Mouse (Mus musculus): Measurements from ENCODE around the gene Lhfpl3. TPM values are rescaled to one million over a fixed set of nuclear protein-coding genes. Genes with fewer than 3 reads are reported as not detected.

The Lhfpl3 gene
- polyA plus RNA-seq, 1 experiment from 2014 or later: 1.3 TPM

DNA sequence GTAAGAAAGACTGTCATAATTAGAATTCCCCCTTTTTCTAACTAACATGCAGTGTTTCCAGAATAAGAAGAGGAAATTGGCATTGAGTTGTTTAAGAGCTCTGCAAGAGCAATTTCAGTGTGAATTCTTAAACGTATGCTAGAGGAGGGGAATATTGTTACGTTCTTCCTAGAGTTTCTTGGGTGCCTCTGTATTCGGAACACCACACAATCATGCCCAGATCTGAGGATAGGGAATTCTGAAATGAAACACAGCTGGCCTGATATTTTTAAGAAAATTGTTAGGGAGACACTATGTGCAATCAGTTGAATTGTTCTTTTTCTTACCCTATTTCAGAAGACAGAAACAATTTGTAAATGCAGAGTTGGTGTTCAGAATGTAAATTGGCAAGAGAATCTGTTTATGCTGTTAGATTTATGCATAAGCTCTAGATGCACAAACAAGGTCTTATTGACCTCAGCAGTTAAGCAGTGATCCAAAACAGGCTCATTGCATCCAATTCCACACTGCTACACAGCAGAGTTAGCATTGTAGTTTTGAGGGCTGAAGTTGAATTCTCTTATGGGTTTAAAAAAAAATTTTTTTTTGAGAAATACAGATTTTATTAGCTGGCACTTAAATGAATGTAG lies 84.1 kb downstream of the Lhfpl3 start:
- no peaks in the 10 kb centered on the region for H3K36me3 ChIP-seq (ENCODE audit: control insufficient read depth, insufficient read depth, low read length)
- H3K9me3 ChIP-seq (ENCODE audit: control insufficient read depth, low read length): no peaks in the 10 kb centered on the region
- no peaks in the 10 kb centered on the region for H3K27me3 ChIP-seq (ENCODE audit: control insufficient read depth, insufficient read depth, low read length)
- H3K4me1 ChIP-seq (ENCODE audit: control insufficient read depth, insufficient read depth, low read length): no peaks in the 10 kb centered on the region
- ATAC-seq (ENCODE audit: low FRiP score) (no peak), DNase-seq (ENCODE audit: low spot score, missing footprints) (no peak)
- no peak overlapping the region for H3K4me3 ChIP-seq (ENCODE audit: low read depth, low read length)
- H3K4me2 ChIP-seq: no peak overlapping the region
- no peak overlapping the region for H3K9ac ChIP-seq (ENCODE audit: low read length)
- WGBS: 87% methylated on average over 3 of the region's 3 CpGs
- no peak overlapping the region for H3K27ac ChIP-seq (ENCODE audit: low read depth, low read length)

DNA sequence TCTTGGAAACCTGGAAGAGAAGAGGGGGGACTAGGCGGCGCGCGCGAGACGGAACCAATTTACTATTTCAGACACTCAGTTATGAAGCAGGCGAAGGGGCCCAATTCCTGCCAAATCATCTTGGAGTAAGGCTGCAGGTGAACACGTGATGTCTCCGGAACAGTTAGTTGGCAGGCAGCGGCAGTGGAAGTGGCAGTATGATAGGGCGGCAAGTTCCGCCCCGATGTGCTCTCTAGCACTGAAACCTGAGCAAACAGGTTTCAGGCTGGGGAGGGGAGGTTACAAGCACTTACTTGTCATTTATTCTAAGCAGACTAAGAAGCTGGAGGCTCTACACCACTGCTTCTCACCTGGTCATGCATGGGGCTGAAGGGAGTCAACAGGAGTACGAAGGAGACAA lies 105.7 kb downstream of the Lhfpl3 start:
- Histone ChIP-seq H3K9me3 (ENCODE audit: control insufficient read depth, low read length) (no peaks in the 10 kb centered on the region), H3K4me2 (no peak overlapping the region), H3K27ac (ENCODE audit: low read depth, low read length) (no peak overlapping the region), H3K27me3 (ENCODE audit: control insufficient read depth, insufficient read depth, low read length) (no peaks in the 10 kb centered on the region), H3K4me1 (ENCODE audit: control insufficient read depth, insufficient read depth, low read length) (no peaks in the 10 kb centered on the region), H3K36me3 (ENCODE audit: control insufficient read depth, insufficient read depth, low read length) (no peaks in the 10 kb centered on the region), H3K9ac (ENCODE audit: low read length) (no peak overlapping the region), H3K4me3 (ENCODE audit: low read depth, low read length) (no peak overlapping the region)
- ATAC-seq (ENCODE audit: low FRiP score): no peak
- 67% methylated on average over 14 of the region's 14 CpGs for WGBS
- DNase-seq (ENCODE audit: low spot score, missing footprints): no peak

DNA sequence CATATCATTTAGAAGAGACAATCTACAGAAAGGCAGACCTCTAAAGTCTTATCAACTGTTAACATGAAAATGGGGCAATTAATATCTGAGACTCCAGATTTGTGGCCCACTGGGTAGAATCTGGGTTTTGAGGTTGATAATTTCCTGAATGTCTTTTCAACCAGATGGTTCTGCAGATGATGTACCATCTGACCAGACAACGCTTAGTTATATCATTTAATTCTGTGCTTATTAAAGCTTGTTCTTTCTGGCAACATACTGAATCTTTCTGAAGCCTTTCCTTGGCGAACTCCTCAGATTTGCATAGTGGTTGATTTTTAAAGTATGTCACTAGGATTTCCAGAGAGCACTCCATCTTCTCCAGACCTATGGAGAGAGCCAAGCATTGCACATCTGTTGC lies 107.6 kb downstream of the Lhfpl3 start:
- ATAC-seq (ENCODE audit: low FRiP score): no peak
- Histone ChIP-seq H3K9ac (ENCODE audit: low read length) (no peak overlapping the region), H3K4me1 (ENCODE audit: control insufficient read depth, insufficient read depth, low read length) (no peaks in the 10 kb centered on the region), H3K4me2 (no peak overlapping the region), H3K9me3 (ENCODE audit: control insufficient read depth, low read length) (no peaks in the 10 kb centered on the region), H3K27me3 (ENCODE audit: control insufficient read depth, insufficient read depth, low read length) (no peaks in the 10 kb centered on the region), H3K36me3 (ENCODE audit: control insufficient read depth, insufficient read depth, low read length) (no peaks in the 10 kb centered on the region), H3K4me3 (ENCODE audit: low read depth, low read length) (no peak overlapping the region), H3K27ac (ENCODE audit: low read depth, low read length) (no peak overlapping the region)
- DNase-seq (ENCODE audit: low spot score, missing footprints): no peak
- WGBS: 83% methylated on average over 2 of the region's 2 CpGs

DNA sequence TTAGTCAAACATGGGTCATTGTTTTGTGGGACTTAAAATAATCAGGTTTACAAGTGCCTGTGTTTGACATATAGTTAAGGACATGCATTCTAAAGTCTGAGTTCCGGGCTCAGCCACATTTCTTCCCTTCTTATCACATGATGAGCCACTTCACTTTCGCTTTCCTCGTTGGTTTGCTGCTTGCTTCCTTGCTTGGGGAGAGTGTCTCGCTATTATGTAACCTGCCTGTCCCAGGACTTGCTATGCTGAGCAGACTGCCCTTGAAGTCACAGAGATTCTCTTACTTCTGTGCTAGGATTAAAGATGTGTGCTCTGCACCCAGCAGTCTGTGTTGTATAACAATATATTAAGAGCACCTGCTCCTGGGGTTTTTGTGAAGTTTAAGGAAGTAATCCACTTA lies 110.6 kb downstream of the Lhfpl3 start:
- H3K27ac ChIP-seq (ENCODE audit: low read depth, low read length): no peak overlapping the region
- H3K4me3 ChIP-seq (ENCODE audit: low read depth, low read length): no peak overlapping the region
- no peak for ATAC-seq (ENCODE audit: low FRiP score)
- WGBS: 84% methylated on average over 4 of the region's 4 CpGs
- H3K9ac ChIP-seq (ENCODE audit: low read length): no peak overlapping the region
- H3K4me2 ChIP-seq: no peak overlapping the region
- no peaks in the 10 kb centered on the region for H3K36me3 ChIP-seq (ENCODE audit: control insufficient read depth, insufficient read depth, low read length)
- no peaks in the 10 kb centered on the region for H3K27me3 ChIP-seq (ENCODE audit: control insufficient read depth, insufficient read depth, low read length)
- no peaks in the 10 kb centered on the region for H3K4me1 ChIP-seq (ENCODE audit: control insufficient read depth, insufficient read depth, low read length)
- no peak for DNase-seq (ENCODE audit: low spot score, missing footprints)
- H3K9me3 ChIP-seq (ENCODE audit: control insufficient read depth, low read length): no peaks in the 10 kb centered on the region

DNA sequence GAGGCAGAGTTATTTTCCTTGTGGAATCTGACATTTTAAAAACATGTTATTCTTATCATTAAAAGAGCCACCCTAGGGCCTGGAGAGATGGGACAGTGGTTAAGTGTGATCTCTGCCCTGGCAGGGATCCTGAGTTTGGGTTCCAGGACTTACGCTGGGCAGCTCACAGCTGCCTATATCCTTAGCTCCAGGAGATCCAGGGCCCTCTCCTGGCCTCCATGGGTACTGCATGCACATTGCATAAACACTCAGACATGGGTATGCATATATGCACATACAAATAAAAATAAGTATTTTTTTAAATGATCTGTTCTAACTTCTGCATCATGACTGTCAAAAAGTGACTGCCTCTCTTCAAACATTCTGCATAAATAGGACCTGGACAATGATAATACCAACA lies 115.5 kb downstream of the Lhfpl3 start:
- no peak for DNase-seq (ENCODE audit: low spot score, missing footprints)
- no peaks in the 10 kb centered on the region for H3K4me1 ChIP-seq (ENCODE audit: control insufficient read depth, insufficient read depth, low read length)
- 52% methylated on average over 1 of the region's 1 CpGs for WGBS
- H3K27ac ChIP-seq (ENCODE audit: low read depth, low read length): no peak overlapping the region
- H3K4me3 ChIP-seq (ENCODE audit: low read depth, low read length): no peak overlapping the region
- H3K4me2 ChIP-seq: no peak overlapping the region
- H3K9ac ChIP-seq (ENCODE audit: low read length): no peak overlapping the region
- no peaks in the 10 kb centered on the region for H3K27me3 ChIP-seq (ENCODE audit: control insufficient read depth, insufficient read depth, low read length)
- H3K9me3 ChIP-seq (ENCODE audit: control insufficient read depth, low read length): no peaks in the 10 kb centered on the region
- no peaks in the 10 kb centered on the region for H3K36me3 ChIP-seq (ENCODE audit: control insufficient read depth, insufficient read depth, low read length)
- no peak for ATAC-seq (ENCODE audit: low FRiP score)

DNA sequence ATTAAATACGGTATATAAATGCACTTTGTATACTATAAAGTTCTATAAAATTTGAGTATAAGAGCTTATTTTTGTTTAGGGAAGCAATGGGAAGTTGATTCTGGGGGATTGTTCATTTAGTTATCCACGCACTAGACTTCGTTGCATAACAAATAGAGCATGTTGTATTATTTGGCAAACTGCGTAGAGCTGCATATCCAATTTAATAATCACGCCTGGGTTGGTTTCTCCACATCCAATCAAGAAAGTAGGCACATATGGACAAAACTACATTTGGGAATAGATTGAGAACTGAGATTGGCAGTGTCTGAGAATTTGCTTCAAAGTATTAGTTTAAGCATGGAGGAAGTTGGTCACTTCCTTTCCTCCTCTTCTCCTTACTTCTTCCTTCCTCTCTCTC lies 123.2 kb downstream of the Lhfpl3 start:
- no peaks in the 10 kb centered on the region for H3K36me3 ChIP-seq (ENCODE audit: control insufficient read depth, insufficient read depth, low read length)
- DNase-seq (ENCODE audit: low spot score, missing footprints) (no peak), ATAC-seq (ENCODE audit: low FRiP score) (no peak)
- no peak overlapping the region for H3K4me3 ChIP-seq (ENCODE audit: low read depth, low read length)
- no peaks in the 10 kb centered on the region for H3K4me1 ChIP-seq (ENCODE audit: control insufficient read depth, insufficient read depth, low read length)
- 94% methylated on average over 5 of the region's 5 CpGs for WGBS
- H3K27me3 ChIP-seq (ENCODE audit: control insufficient read depth, insufficient read depth, low read length): no peaks in the 10 kb centered on the region
- H3K4me2 ChIP-seq: no peak overlapping the region
- no peaks in the 10 kb centered on the region for H3K9me3 ChIP-seq (ENCODE audit: control insufficient read depth, low read length)
- no peak overlapping the region for H3K9ac ChIP-seq (ENCODE audit: low read length)
- H3K27ac ChIP-seq (ENCODE audit: low read depth, low read length): no peak overlapping the region

DNA sequence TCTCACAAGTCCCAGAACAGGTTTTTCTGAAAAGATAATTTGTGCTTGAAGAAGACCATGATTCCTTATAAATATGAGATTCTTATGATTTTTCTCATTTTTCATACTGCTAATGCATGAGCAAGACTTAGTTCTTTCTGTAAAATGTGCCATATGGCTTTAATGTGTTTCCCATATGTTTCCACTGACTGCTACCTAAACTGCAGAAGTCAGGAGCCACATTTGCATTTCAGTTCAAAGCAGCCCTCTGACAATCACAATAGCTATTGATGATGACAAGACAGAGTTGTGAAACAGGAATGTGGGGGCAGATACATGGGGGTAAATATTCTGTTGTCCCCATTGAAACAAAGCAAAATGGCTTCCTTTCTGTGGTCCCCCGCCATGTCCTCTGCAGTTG lies 126.6 kb downstream of the Lhfpl3 start:
- no peak overlapping the region for H3K27ac ChIP-seq (ENCODE audit: low read depth, low read length)
- H3K9ac ChIP-seq (ENCODE audit: low read length): no peak overlapping the region
- DNase-seq (ENCODE audit: low spot score, missing footprints) (no peak), ATAC-seq (ENCODE audit: low FRiP score) (no peak)
- H3K27me3 ChIP-seq (ENCODE audit: control insufficient read depth, insufficient read depth, low read length): no peaks in the 10 kb centered on the region
- H3K36me3 ChIP-seq (ENCODE audit: control insufficient read depth, insufficient read depth, low read length): no peaks in the 10 kb centered on the region
- WGBS: 70% methylated on average over 1 of the region's 1 CpGs
- no peak overlapping the region for H3K4me2 ChIP-seq
- H3K4me3 ChIP-seq (ENCODE audit: low read depth, low read length): no peak overlapping the region
- no peaks in the 10 kb centered on the region for H3K4me1 ChIP-seq (ENCODE audit: control insufficient read depth, insufficient read depth, low read length)
- H3K9me3 ChIP-seq (ENCODE audit: control insufficient read depth, low read length): no peaks in the 10 kb centered on the region

DNA sequence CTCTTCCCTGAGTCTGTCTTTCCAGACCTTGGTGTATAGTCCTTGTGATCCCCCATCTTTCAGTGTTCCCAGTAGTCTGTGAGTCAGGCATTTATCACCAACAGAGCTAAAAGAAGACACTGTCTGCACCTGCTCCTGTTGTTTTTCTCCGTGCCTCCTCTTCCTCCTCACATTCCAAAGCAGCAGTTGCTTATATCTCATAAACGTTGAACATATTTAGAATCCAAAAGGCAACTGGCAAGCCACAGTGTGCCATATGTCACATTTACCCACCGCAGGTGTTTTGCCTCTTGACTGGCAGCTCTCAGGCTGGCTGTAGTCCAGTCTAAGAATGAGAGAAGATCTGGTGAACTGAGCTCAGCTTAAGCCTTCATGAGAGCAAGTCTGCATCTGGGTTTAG lies 142.5 kb downstream of the Lhfpl3 start:
- ATAC-seq (ENCODE audit: low FRiP score) (no peak), DNase-seq (ENCODE audit: low spot score, missing footprints) (no peak)
- Histone ChIP-seq H3K27ac (ENCODE audit: low read depth, low read length) (no peak overlapping the region), H3K9me3 (ENCODE audit: control insufficient read depth, low read length) (no peaks in the 10 kb centered on the region), H3K4me2 (no peak overlapping the region), H3K36me3 (ENCODE audit: control insufficient read depth, insufficient read depth, low read length) (no peaks in the 10 kb centered on the region), H3K4me1 (ENCODE audit: control insufficient read depth, insufficient read depth, low read length) (no peaks in the 10 kb centered on the region), H3K4me3 (ENCODE audit: low read depth, low read length) (no peak overlapping the region), H3K27me3 (ENCODE audit: control insufficient read depth, insufficient read depth, low read length) (no peaks in the 10 kb centered on the region), H3K9ac (ENCODE audit: low read length) (no peak overlapping the region)
- 89% methylated on average over 3 of the region's 3 CpGs for WGBS

DNA sequence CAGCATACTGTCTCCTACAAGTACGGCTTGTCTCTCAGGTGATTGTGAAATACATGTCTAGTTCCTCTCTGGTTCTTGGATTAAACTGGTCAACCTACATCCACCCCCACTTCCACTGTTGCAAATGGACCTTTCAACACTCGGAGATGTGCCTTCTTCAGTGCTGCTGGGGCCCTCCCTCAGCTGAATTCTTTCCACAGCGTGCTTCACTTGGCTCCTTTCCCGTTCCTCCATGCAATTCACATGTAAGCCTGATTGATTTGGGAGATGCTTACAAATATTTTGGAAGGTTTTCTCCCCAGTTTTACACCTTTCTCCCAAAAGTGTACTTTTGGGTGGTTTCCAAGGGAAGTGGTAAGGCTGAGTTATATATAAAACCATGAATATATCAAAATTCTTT lies 143.6 kb downstream of the Lhfpl3 start:
- Histone ChIP-seq H3K27me3 (ENCODE audit: control insufficient read depth, insufficient read depth, low read length) (no peaks in the 10 kb centered on the region), H3K9me3 (ENCODE audit: control insufficient read depth, low read length) (no peaks in the 10 kb centered on the region), H3K27ac (ENCODE audit: low read depth, low read length) (no peak overlapping the region), H3K9ac (ENCODE audit: low read length) (no peak overlapping the region), H3K36me3 (ENCODE audit: control insufficient read depth, insufficient read depth, low read length) (no peaks in the 10 kb centered on the region), H3K4me1 (ENCODE audit: control insufficient read depth, insufficient read depth, low read length) (no peaks in the 10 kb centered on the region), H3K4me3 (ENCODE audit: low read depth, low read length) (no peak overlapping the region), H3K4me2 (no peak overlapping the region)
- WGBS: 84% methylated on average over 4 of the region's 4 CpGs
- ATAC-seq (ENCODE audit: low FRiP score) (no peak), DNase-seq (ENCODE audit: low spot score, missing footprints) (no peak)

DNA sequence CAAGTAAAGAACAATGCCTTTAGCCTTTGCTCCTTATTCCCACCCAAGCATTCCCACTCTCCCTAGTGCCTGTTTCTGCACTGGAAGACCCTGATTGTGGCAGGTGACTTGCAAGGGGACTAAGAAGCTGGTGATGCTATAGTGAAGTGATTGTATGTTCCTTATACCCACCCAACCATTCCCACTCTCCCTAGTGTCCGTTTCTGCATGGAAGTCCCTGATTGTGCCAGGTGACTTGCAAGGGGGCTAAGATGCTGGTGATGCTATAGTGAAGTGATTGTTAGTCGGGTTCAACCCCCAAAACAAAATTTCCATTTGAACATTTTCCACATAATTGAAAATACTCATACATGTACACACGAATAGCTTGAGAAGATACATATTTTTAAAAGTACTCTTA lies 151.4 kb downstream of the Lhfpl3 start:
- H3K9ac ChIP-seq (ENCODE audit: low read length): no peak overlapping the region
- no peak overlapping the region for H3K4me3 ChIP-seq (ENCODE audit: low read depth, low read length)
- H3K27ac ChIP-seq (ENCODE audit: low read depth, low read length): no peak overlapping the region
- WGBS: 86% methylated on average over 3 of the region's 3 CpGs
- no peaks in the 10 kb centered on the region for H3K36me3 ChIP-seq (ENCODE audit: control insufficient read depth, insufficient read depth, low read length)
- H3K4me1 ChIP-seq (ENCODE audit: control insufficient read depth, insufficient read depth, low read length): no peaks in the 10 kb centered on the region; the same call in 1 of the 2 replicates
- no peaks in the 10 kb centered on the region for H3K9me3 ChIP-seq (ENCODE audit: control insufficient read depth, low read length)
- H3K4me2 ChIP-seq: no peak overlapping the region
- DNase-seq (ENCODE audit: low spot score, missing footprints) (no peak), ATAC-seq (ENCODE audit: low FRiP score) (no peak)
- no peaks in the 10 kb centered on the region for H3K27me3 ChIP-seq (ENCODE audit: control insufficient read depth, insufficient read depth, low read length)

Data from midbrain, embryonic 11.5 days (tissue).